Mouse (Mus musculus): ENCODE data around the gene Ankrd28. TPM values are rescaled to one million over a fixed set of nuclear protein-coding genes. Genes with fewer than 3 reads are reported as not detected.

Ankrd28 gene
- polyA plus RNA-seq, 1 experiment, result 6.5 TPM

- no peak overlapping the region for H3K4me3 ChIP-seq
- no peak for TF ChIP-seq REST (IDR thresholded peaks at IDR 0.05; ENCODE audit: insufficient read depth, insufficient read length)
Measured at GRCm38 (mm10) chr14:31827221-31827620, 3.2 kb downstream of the Ankrd28 start.

DNA sequence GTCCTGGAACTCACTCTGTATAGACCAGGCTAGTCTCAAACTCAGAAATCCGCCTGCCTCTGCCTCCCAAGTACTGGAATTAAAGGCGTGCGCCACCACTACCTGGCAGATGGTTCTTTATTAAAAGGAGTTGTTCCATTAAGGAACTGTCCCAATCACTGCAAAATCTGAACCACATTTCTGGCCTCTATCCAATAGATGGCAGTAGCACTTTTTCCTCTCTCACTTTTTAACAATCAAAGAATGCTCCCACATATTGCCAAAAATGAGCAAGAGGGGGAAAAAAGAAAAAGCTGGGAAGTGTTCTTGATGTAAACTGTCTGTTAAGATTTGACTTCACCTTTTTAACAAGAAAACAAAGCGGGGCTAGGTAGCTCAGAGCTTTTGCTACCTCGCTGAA lies 20.5 kb downstream of the Ankrd28 start:
- H3K4me3 ChIP-seq, result no peak overlapping the region
- no peaks in the 10 kb centered on the region for H3K27me3 ChIP-seq (ENCODE audit: control insufficient read depth, insufficient read depth, insufficient read length)
- H3K4me2 ChIP-seq (ENCODE audit: low read depth), result no peak overlapping the region
- H3ac ChIP-seq (ENCODE audit: control insufficient read depth, insufficient read length), result no peak overlapping the region
- no peaks in the 10 kb centered on the region for H3K36me3 ChIP-seq (ENCODE audit: control insufficient read depth, insufficient read depth)
- H3K79me2 ChIP-seq (ENCODE audit: control insufficient read depth, insufficient read depth), result peaks cover 9% of the 10 kb centered on the region
- no peak for TF ChIP-seq REST (IDR thresholded peaks at IDR 0.05; ENCODE audit: insufficient read depth, insufficient read length)
- no peak for TF ChIP-seq CEBPB (IDR thresholded peaks at IDR 0.05; ENCODE audit: insufficient read depth, poor library complexity, severe bottlenecking)
- TF ChIP-seq MAX (IDR thresholded peaks at IDR 0.05; ENCODE audit: low read depth), result no peak
- no peak for TF ChIP-seq USF1 (IDR thresholded peaks at IDR 0.05; ENCODE audit: low read depth)
- TF ChIP-seq POLR2A (IDR thresholded peaks at IDR 0.05; ENCODE audit: insufficient read length, low read depth), result no peak
- no peak for TF ChIP-seq E2F4 (IDR thresholded peaks at IDR 0.05; ENCODE audit: insufficient read depth)
- TF ChIP-seq POLR2AphosphoS2 (IDR thresholded peaks at IDR 0.05; ENCODE audit: insufficient read length, low read depth), result no peak
- no peak for TF ChIP-seq MYOD1 (IDR thresholded peaks at IDR 0.05; ENCODE audit: control insufficient read depth in 1 of 3, insufficient read length in 2 of 3, low read depth in 2 of 3)
- TF ChIP-seq TCF3 (IDR thresholded peaks at IDR 0.05; ENCODE audit: insufficient read length, low read depth), result no peak
- TF ChIP-seq MYOG (IDR thresholded peaks at IDR 0.05; ENCODE audit: control insufficient read depth in 1 of 3, insufficient read depth in 1 of 3, insufficient read length in 2 of 3, low read depth in 2 of 3), result no peak
- no peak for TF ChIP-seq SRF (IDR thresholded peaks at IDR 0.05; ENCODE audit: control insufficient read depth, insufficient read length, low read depth)
- TF ChIP-seq TCF12 (IDR thresholded peaks at IDR 0.05; ENCODE audit: insufficient read depth, poor library complexity, severe bottlenecking), result no peak

More at GRCm38 (mm10) chr14:31827221-31827620, 3.2 kb downstream of the Ankrd28 start:
- no peak overlapping the region for H3ac ChIP-seq (ENCODE audit: control insufficient read depth, insufficient read length)
- no peaks in the 10 kb centered on the region for H3K27me3 ChIP-seq (ENCODE audit: control insufficient read depth, insufficient read depth, insufficient read length)
- peaks cover 57% of the 10 kb centered on the region for H3K79me2 ChIP-seq (ENCODE audit: control insufficient read depth, insufficient read depth)
- no peaks in the 10 kb centered on the region for H3K36me3 ChIP-seq (ENCODE audit: control insufficient read depth, insufficient read depth)
- no peak overlapping the region for H3K4me2 ChIP-seq (ENCODE audit: low read depth)

GRCm38 (mm10) chr14:31803791-31804190 lies 26.7 kb downstream of the Ankrd28 start:
- no peak overlapping the region for H3ac ChIP-seq (ENCODE audit: control insufficient read depth, insufficient read length)
- peaks cover 15% of the 10 kb centered on the region for H3K79me2 ChIP-seq (ENCODE audit: control insufficient read depth, insufficient read depth)
- no peaks in the 10 kb centered on the region for H3K27me3 ChIP-seq (ENCODE audit: control insufficient read depth, insufficient read depth, insufficient read length)
- no peak overlapping the region for H3K4me3 ChIP-seq
- H3K36me3 ChIP-seq (ENCODE audit: control insufficient read depth, insufficient read depth), result no peaks in the 10 kb centered on the region
- no peak for TF ChIP-seq E2F4 (IDR thresholded peaks at IDR 0.05; ENCODE audit: insufficient read depth)
- TF ChIP-seq POLR2A (IDR thresholded peaks at IDR 0.05; ENCODE audit: insufficient read length, low read depth), result no peak
- no peak for TF ChIP-seq MYOD1 (IDR thresholded peaks at IDR 0.05; ENCODE audit: control insufficient read depth in 1 of 3, insufficient read length in 2 of 3, low read depth in 2 of 3)
- TF ChIP-seq CEBPB (IDR thresholded peaks at IDR 0.05; ENCODE audit: insufficient read depth, poor library complexity, severe bottlenecking), result no peak
- peak overlapping the region; percentile 18 for H3K4me2 ChIP-seq (ENCODE audit: low read depth)

GRCm38 (mm10) chr14:31800976-31801375 lies 29.5 kb downstream of the Ankrd28 start:
- no peak overlapping the region for H3ac ChIP-seq (ENCODE audit: control insufficient read depth, insufficient read length)
- H3K79me2 ChIP-seq (ENCODE audit: control insufficient read depth, insufficient read depth), result peaks cover 15% of the 10 kb centered on the region
- no peak overlapping the region for H3K4me3 ChIP-seq
- H3K27me3 ChIP-seq (ENCODE audit: control insufficient read depth, insufficient read depth, insufficient read length), result no peaks in the 10 kb centered on the region
- no peaks in the 10 kb centered on the region for H3K36me3 ChIP-seq (ENCODE audit: control insufficient read depth, insufficient read depth)
- no peak overlapping the region for H3K4me2 ChIP-seq (ENCODE audit: low read depth)
- no peak for TF ChIP-seq MYOG (IDR thresholded peaks at IDR 0.05; ENCODE audit: control insufficient read depth in 1 of 3, insufficient read depth in 1 of 3, insufficient read length in 2 of 3, low read depth in 2 of 3)
- TF ChIP-seq SRF (IDR thresholded peaks at IDR 0.05; ENCODE audit: control insufficient read depth, insufficient read length, low read depth), result no peak
- no peak for TF ChIP-seq USF1 (IDR thresholded peaks at IDR 0.05; ENCODE audit: low read depth)
- TF ChIP-seq MYOD1 (IDR thresholded peaks at IDR 0.05; ENCODE audit: control insufficient read depth in 1 of 3, insufficient read length in 2 of 3, low read depth in 2 of 3), result no peak
- TF ChIP-seq POLR2AphosphoS2 (IDR thresholded peaks at IDR 0.05; ENCODE audit: insufficient read length, low read depth), result no peak
- no peak for TF ChIP-seq TCF3 (IDR thresholded peaks at IDR 0.05; ENCODE audit: insufficient read length, low read depth)
- no peak for TF ChIP-seq E2F4 (IDR thresholded peaks at IDR 0.05; ENCODE audit: insufficient read depth)
- TF ChIP-seq MAX (IDR thresholded peaks at IDR 0.05; ENCODE audit: low read depth), result no peak
- TF ChIP-seq POLR2A (IDR thresholded peaks at IDR 0.05; ENCODE audit: insufficient read length, low read depth), result no peak
- TF ChIP-seq TCF12 (IDR thresholded peaks at IDR 0.05; ENCODE audit: insufficient read depth, poor library complexity, severe bottlenecking), result no peak
- TF ChIP-seq CEBPB (IDR thresholded peaks at IDR 0.05; ENCODE audit: insufficient read depth, poor library complexity, severe bottlenecking), result no peak
- no peak for TF ChIP-seq REST (IDR thresholded peaks at IDR 0.05; ENCODE audit: insufficient read depth, insufficient read length)

DNA sequence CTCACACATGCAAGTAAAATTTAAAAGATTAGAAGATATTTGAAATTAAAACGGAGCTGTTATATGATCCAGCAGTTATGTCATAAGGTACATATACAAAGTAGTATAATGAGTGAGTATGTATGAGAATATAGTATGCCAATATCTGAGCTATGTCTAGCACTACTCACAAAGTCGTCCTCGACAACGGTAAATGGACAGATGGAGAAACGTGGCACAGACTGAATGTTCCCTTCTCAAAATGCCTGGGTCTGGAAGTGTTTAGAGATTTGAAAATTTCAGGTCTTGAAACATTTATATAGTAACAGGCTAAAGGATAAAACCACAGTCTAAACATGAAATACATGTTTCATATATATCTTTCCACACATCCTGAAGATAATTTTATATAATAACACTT lies 30.0 kb downstream of the Ankrd28 start:
- H3ac ChIP-seq (ENCODE audit: control insufficient read depth, insufficient read length), result no peak overlapping the region
- H3K4me3 ChIP-seq, result no peak overlapping the region
- H3K4me2 ChIP-seq (ENCODE audit: low read depth), result no peak overlapping the region
- no peaks in the 10 kb centered on the region for H3K36me3 ChIP-seq (ENCODE audit: control insufficient read depth, insufficient read depth)
- no peaks in the 10 kb centered on the region for H3K27me3 ChIP-seq (ENCODE audit: control insufficient read depth, insufficient read depth, insufficient read length)
- TF ChIP-seq REST (IDR thresholded peaks at IDR 0.05; ENCODE audit: insufficient read depth, insufficient read length) (no peak), TCF12 (IDR thresholded peaks at IDR 0.05; ENCODE audit: insufficient read depth, poor library complexity, severe bottlenecking) (no peak), E2F4 (IDR thresholded peaks at IDR 0.05; ENCODE audit: insufficient read depth) (no peak), POLR2AphosphoS2 (IDR thresholded peaks at IDR 0.05; ENCODE audit: insufficient read length, low read depth) (no peak)
- peaks cover 15% of the 10 kb centered on the region for H3K79me2 ChIP-seq (ENCODE audit: control insufficient read depth, insufficient read depth)

Measured in myocyte (in vitro differentiated cells).